Mouse (Mus musculus): ENCODE measurements around the gene Pafah1b1.

DNA sequence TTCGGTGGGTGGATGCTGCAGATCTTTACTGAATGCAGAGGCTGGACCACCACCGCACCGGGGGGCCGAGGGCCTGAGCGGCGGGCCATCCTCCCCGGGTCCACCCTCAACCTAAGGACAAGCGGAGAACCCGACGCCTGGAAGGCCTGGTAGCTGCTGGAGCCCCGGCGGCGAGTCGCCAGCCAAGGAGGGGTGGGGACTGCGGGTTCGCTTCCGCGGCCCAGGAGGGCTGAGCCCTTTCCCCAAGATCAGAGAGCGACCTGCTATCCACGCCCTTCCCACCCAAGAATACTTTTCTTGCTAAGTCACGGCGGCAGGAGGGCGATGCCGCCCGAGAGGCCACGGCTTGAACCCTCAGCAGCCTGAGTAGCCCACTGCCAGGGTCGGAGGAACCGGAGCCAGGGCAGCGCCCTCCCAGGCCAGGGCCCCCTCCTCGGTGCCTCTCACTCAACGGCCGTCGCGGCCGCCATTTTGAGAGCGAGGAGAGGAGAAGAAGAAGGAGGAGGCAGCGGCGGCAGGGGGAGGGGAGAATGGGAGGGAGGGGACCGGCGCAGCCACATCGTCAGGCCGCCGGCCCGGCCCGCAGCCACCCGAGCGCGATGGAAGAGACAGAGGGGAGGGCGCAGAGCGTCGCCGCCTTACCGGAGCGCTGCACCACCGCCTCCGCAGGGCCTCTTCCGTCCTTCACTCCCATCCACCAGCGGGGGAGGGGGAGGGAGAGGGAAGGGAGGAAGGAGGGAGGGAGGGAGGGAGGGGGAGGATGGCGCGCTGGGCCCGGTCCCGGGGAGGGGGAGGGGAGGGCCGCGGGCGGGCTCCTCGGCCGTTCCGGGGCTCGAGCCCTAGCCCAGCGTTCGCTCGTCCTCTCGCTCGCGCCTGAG, 874 bp downstream of the Pafah1b1 start:
- no peak for TF ChIP-seq POLR2A (IDR thresholded peaks at IDR 0.05; ENCODE audit: insufficient read depth, low read length)
- TF ChIP-seq CTCF (IDR thresholded peaks at IDR 0.05; ENCODE audit: low read depth, low read length): no peak
- no peak for TF ChIP-seq EP300 (IDR thresholded peaks at IDR 0.05; ENCODE audit: insufficient read depth, low read depth, low read length)

Data from ES-Bruce4 (cell line).